Mouse (Mus musculus) myocyte (in vitro differentiated cells): ENCODE data around the gene Sema4g.

Experiments used
- E2F4 ChIP-seq: IDR thresholded peaks from one replicate; pipeline ENCODE4 v1.6.1; 2011; ENCODE audit warnings: mild to moderate bottlenecking, control low read depth, moderate library complexity; ENCODE audit not compliant: insufficient read depth
- MAX ChIP-seq: IDR thresholded peaks from one replicate; pipeline ENCODE4 v1.6.1; 2011; ENCODE audit warnings: low read depth, mild to moderate bottlenecking, control low read depth
- MYOD1 ChIP-seq, 3 experiments: IDR thresholded peaks; one replicate each; pipeline ENCODE4 v1.6.1; 2011; ENCODE audit warnings: control low read depth in 2 of 3, low read depth in 2 of 3, mild to moderate bottlenecking in 2 of 3, moderate library complexity in 1 of 3; ENCODE audit not compliant: insufficient read length in 2 of 3, control insufficient read depth in 1 of 3
- POLR2A ChIP-seq: IDR thresholded peaks from one replicate; pipeline ENCODE4 v1.6.1; 2011; ENCODE audit warnings: low read depth, mild to moderate bottlenecking, control low read depth, moderate library complexity; ENCODE audit not compliant: insufficient read length
- USF1 ChIP-seq: IDR thresholded peaks from one replicate; pipeline ENCODE4 v1.6.1; 2011; ENCODE audit warnings: low read depth, mild to moderate bottlenecking, control low read depth, moderate library complexity

DNA sequence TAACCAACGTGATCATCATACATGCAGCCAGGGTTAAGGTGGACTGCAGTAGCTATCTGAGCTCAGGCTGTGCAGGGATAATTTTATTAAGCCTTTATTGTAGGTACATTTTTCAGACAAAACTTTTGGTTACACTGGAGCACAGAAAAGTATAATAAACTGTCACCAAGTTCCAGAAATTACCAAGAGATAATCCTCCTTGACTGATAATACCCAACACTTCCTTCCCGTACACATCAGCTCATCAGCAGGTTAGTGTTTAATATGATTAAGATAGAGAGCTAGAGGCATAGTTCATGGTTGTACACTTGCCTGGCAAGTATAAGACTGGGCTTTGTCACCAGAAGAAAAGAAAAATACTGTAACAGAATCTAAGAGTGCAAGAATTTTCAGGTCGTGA, 20.6 kb upstream of the Sema4g start:
- no peak for TF ChIP-seq E2F4
- TF ChIP-seq MAX, result no peak
- TF ChIP-seq POLR2A, result no peak
- TF ChIP-seq MYOD1 (IDR thresholded peaks at IDR 0.05; ENCODE audit: control insufficient read depth in 1 of 3, insufficient read length in 2 of 3, low read depth in 2 of 3), result no peak
- TF ChIP-seq USF1, result no peak
